Mouse (Mus musculus) left cerebral cortex, postnatal 25 days (tissue): ENCODE results near the gene Gm20661. TPM values are rescaled to one million over a fixed set of nuclear protein-coding genes. Genes with fewer than 3 reads are reported as not detected.

Source experiments
- total RNA-seq, 2 experiments: library from RNA; stranded (reverse); gene quantifications; 2 replicates each; pipeline ENCODE4 v1.2.3; 2021

The Gm20661 gene
- total RNA-seq, 2 experiments from 2014 or later = not detected

Other genes with a start within 250 kb of the Gm20661 start
- gene Rbm5, start 212.1 kb upstream of the Gm20661 start, total RNA-seq = 100 to 1,000 TPM; 122 to 155 TPM
- gene Rbm6, start 109.8 kb upstream of the Gm20661 start, total RNA-seq = 10 to 100 TPM; 57.0 to 65.0 TPM
- gene Mon1a, start 94.9 kb upstream of the Gm20661 start, total RNA-seq = 10 to 100 TPM; 22.2 to 25.4 TPM
- gene Mst1r, start 76.2 kb upstream of the Gm20661 start, total RNA-seq = 1 to 10 TPM in 1 of 2 experiments, under 1 TPM in 1; 0.69 to 1.3 TPM
- not detected for gene Actl11, start 54.6 kb upstream of the Gm20661 start, total RNA-seq
- 100 to 1,000 TPM; 352 to 354 TPM for gene Camkv, start 47.4 kb upstream of the Gm20661 start, total RNA-seq
- 10 to 100 TPM in 1 of 2 experiments, 1 to 10 TPM in 1; 9.5 to 14.9 TPM for gene Traip, start 32.9 kb upstream of the Gm20661 start, total RNA-seq
- gene Uba7, start 7.6 kb upstream of the Gm20661 start, total RNA-seq = 1 to 10 TPM; 3.1 to 4.6 TPM
- 1 to 10 TPM; 3.9 to 4.0 TPM for gene Inka1, start 2.8 kb downstream of the Gm20661 start, total RNA-seq
- gene Cdhr4, start 9.4 kb downstream of the Gm20661 start, total RNA-seq = 1 to 10 TPM; 1.5 to 1.9 TPM
- 1 to 10 TPM; 3.7 to 4.4 TPM for gene Gm20662, start 13.3 kb downstream of the Gm20661 start, total RNA-seq
- 100 to 1,000 TPM; 185 to 190 TPM for gene Ip6k1, start 19.4 kb downstream of the Gm20661 start, total RNA-seq
- gene Gmppb, start 66.2 kb downstream of the Gm20661 start, total RNA-seq = 10 to 100 TPM; 16.7 to 17.5 TPM
- 1 to 10 TPM; 1.7 to 2.2 TPM for gene Amigo3, start 70.1 kb downstream of the Gm20661 start, total RNA-seq
- gene Mst1, start 97.4 kb downstream of the Gm20661 start, total RNA-seq = not detected
- gene Rnf123, start 100.3 kb downstream of the Gm20661 start, total RNA-seq = 10 to 100 TPM; 81.9 to 88.7 TPM
- gene Apeh, start 111.5 kb downstream of the Gm20661 start, total RNA-seq = 10 to 100 TPM; 29.8 to 36.9 TPM
- gene Bsn, start 207.3 kb downstream of the Gm20661 start, total RNA-seq = 100 to 1,000 TPM; 261 to 275 TPM